Mouse (Mus musculus): ENCODE data around the gene Sptlc3.

Sptlc3 gene

DNA sequence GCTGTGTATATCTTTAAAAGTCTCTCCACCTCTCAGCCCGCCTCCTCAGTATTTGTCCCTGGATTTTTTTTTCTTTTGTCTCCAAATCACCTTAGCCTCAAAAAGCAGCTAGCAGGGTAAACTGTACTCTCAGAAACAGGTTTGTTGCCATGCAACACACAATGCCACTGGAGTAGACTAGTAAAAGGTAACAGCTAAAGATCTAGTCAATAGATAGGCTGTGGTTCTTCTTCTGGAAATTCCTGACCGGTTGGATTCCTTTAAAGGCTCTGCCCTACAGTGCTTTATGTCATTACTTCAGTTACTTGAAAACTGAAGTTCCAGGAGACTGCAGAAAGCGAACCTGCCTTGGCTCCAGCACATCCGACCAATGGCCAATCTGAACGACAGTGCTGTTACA is at the start of gene Sptlc3:
Sptlc3 (plus strand) TSS at position 78 of the 400 bp plus-strand sequence.
- in situ Hi-C loops (cut with MboI; ENCODE audit: unreplicated experiment in 2 of 2): no loop called here

DNA sequence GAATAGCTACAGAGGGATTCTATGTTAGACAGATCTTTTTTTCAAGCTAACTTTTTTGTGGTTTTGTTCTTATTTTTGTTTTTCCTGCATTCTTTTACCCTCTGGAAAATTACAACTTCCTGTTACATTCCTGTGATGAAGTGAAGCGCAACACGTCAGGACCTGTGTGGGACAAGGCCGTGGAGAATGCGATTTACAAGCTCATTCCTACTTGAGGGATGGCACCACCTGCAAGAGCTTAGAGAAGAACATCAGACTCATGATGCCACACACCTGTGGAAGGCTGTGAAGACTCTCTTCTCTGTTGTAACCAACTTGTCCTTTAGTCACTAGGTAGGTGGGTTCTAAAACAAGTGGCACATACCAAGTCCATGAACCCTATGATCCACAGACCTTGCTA is 26.0 kb upstream of the Sptlc3 start:
- in situ Hi-C loops (cut with MboI; ENCODE audit: unreplicated experiment in 2 of 2): no loop called here

DNA sequence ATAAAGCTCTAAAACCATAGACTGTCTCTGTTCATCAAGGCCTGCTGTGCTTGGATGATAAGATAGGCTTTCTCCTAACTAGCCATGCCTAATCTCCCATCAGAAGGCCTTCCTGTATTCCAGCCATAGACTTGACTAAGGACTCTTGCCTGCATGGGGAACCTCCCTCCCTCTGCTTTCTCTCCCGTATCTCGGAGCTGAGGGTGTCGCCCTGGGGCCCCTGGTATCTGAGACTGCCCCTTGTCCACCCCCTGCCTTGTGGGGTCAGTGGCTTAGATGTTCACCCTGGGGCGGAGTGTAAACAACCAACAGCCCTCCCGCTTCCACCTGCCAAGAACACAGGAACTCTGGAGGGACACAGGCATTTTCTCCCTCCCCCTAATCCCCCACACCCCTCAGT is 5.0 kb upstream of the Sptlc3 start:
- in situ Hi-C loops (cut with MboI; ENCODE audit: unreplicated experiment in 2 of 2): no loop called here

DNA sequence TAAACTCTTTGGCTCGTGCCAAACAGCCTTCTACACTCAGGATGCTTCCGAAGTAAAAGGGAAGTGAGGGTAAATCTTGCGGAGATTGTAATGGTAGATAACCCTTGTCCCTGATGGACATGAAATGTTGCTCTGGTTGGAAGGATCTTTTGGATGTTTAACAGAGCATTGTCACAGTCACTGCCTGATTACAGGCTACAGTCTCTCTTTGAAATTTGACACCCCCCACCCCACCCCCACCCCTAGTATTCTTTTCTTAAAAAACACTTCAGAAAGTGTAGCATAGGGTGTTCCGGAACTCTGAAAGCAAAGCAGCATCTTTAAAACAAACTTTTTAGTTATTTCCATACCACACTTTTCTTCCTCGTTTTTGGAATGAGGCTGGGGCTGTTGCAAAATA is 916 bp downstream of the Sptlc3 start:
- in situ Hi-C loops (cut with MboI; ENCODE audit: unreplicated experiment in 2 of 2): no loop called here

DNA sequence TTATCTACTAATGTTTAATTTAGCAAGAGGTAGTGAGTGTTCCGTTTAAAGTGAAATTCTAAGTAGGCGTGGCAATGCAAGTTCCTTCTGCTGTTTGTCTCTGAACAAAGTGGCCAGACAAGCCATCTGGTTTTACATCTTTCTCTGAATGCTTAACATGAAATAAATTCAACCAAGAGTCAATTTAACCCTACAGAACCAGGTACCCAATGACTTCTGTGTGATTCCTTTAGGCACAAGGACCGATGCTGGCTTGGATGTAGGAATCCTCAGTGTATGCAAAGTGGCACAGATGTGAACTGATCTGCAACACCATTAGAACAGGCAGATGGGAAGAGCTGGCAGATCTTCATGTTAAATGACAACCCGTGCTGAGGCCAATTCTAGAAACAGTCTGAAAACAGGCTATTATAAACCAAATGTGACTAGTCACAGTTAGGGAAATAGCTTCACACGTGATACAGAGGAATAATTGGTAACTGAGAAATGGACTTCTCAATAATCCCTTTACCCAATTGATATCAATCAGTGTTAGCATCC is 68.3 kb downstream of the Sptlc3 start:
- in situ Hi-C loops (cut with MboI; ENCODE audit: unreplicated experiment in 2 of 2): no loop called here

DNA sequence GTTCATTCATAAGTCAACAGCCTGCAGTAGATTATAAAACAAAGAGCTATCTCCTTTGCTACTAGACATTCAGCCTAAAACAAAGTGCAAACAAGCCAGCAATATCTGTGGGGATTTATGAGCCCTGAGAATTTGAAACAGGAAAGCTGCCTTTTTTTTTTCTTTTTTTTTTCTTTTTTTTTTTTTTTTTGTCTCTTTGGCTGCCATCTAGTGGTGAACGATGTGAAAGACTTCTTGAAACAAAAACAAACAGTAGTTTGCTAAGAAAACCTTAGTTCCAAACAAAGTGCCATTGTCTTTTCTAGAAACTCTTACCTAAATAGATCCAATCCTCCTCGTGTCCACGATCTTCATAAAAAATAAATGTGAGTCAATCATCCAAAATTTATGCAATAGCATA is 85.6 kb downstream of the Sptlc3 start:
- in situ Hi-C loops (cut with MboI; ENCODE audit: unreplicated experiment in 2 of 2): no loop called here

DNA sequence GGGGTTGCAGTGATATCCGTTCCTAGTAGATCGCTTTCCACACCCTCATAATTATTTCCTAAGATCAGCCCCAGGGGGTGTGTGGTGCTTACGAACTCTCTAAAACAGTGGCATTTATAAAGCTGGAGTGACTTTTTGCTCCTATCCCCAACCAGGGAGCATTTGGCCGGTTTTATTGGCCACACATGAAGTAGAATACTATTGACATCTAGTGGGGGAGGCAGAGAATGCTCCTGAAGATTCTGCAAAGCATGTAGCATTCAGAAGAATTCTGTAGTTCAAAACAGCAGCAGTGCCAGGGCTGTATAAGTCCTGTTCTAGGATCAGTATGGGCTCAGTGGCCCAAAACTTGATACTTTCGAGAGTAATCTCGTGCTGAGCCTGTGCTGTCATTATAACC is 89.1 kb downstream of the Sptlc3 start:
- in situ Hi-C loops (cut with MboI; ENCODE audit: unreplicated experiment in 2 of 2): no loop called here

DNA sequence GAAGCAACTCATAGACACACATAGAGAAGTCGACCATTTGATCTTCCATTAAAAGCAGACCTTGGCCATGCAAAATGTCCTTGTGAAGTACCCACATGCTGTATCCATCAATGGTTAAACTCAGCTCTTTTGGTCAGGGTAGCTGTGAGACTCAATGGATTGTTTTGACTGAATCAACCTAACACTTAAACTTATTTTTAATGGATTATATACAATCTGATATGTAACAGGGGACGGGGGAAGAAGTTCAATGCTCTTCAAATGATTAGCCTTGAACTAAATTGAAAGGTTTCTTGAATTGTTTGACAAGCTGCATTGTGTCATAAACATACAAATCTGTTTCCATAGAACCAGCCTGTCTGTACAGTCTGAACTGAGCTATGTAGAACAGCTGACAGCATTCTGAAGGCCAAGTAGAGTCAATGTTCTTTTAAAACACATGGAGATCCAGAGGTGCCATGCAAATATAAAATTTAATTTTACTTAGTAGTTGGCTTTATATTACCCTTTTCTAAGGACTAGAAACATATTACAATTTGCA is 94.0 kb downstream of the Sptlc3 start:
- in situ Hi-C loops (cut with MboI; ENCODE audit: unreplicated experiment in 2 of 2): no loop called here

DNA sequence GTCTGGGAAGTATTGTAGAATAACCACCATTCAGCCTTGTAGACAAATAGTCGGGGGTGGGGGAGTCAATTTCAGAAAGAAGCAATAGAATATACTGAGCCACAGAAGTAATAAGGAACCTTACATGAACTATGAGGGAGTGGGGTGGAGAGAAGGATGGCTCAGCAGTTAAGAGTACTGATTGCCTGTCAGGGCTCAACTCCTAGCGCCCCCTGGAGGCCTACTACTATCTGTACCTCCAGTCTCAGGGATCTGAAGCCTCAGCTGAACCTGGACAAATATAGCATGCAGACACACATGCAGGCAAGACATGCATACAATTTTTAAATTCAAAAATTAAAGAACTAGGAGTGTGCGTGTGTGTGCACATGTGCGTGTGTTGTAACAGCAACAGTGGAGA is 96.2 kb downstream of the Sptlc3 start:
- in situ Hi-C loops (cut with MboI; ENCODE audit: unreplicated experiment in 2 of 2): loop anchor here (5.0 to 10.0 kb wide), 3 partner anchors 375 to 835 kb away; no protein-coding TSS in a partner anchor

DNA sequence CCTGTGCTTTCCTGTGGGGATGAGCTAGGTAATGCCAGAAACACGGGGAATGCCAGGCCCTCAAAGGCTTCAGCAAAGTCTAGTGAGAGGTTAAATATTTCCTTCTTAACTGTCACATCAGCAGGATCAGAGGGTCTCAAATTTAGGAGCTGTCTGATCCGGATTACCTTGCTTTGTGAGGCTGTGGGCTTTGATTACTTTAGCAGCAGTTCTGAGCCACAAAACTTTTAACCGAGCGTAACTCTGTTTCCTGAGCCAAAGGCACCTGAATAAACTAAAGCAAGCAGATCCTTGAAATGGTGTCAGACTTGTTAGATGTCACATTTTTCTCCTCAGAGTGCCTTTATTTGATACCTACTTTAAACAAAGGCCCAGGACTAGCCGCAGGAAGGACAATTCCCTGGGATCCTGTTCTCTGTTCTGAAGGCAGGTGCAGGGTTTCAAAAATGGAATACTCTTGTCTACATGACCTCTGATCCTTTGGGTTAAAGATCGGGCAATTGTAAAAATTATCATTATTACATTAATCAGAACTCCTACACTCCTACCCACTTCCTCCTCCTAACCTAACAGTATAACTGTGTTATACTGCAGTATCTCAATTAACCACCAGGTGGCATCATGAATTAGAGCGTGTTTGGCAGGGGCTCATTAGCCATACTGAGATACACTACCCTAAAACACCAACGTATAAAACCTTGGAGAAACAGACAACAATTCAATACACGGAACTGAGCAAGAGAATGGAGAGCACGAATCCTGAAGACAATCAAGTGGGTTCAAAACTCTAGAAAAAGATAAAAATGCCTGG is 97.4 kb downstream of the Sptlc3 start:
- in situ Hi-C loops (cut with MboI; ENCODE audit: unreplicated experiment in 2 of 2): loop anchor here (5.0 to 10.0 kb wide), 3 partner anchors 374 to 834 kb away; no protein-coding TSS in a partner anchor

DNA sequence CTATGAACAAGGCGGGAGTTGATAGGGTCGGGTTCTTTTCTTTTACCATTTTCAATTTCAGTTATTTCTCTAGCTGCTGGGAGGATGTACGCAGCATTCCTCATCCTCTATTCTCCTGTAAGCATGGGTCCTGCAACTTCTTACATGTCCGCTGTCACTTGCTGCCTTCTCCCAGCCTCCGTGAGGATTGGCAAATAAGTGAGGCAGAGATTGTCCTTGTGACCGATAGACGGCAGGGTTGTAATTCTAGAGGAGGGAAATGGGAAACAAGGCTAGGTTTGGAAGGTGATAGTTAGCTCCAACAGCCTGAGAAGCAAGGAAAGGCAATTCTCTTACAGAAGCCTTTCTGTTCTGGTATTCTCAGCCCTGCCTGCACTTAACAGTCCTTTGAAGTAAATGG is 98.4 kb downstream of the Sptlc3 start:
- in situ Hi-C loops (cut with MboI; ENCODE audit: unreplicated experiment in 2 of 2): loop anchor here (5.0 to 10.0 kb wide), 3 partner anchors 373 to 833 kb away; no protein-coding TSS in a partner anchor

DNA sequence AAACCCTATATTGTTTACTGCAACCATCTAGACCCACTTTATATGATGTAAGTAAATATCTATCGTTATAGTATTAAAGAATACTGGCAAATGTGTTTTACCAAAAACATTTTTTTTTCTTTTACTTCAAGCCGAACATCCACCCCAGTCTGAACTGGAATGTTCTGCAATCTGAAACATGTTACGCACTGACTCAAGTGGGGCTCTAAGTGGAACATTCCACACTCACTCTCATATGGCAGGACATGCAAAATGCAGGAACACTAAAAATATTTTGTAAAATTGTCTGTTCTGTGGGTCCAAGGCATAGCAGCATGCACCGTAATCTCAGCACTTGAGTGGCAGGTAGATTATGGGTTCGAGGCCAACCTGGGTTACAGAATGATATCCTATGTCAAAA is 103.5 kb downstream of the Sptlc3 start:
- in situ Hi-C loops (cut with MboI; ENCODE audit: unreplicated experiment in 2 of 2): loop anchor here (5.0 to 10.0 kb wide), 3 partner anchors 365 to 828 kb away; no protein-coding TSS in a partner anchor

DNA sequence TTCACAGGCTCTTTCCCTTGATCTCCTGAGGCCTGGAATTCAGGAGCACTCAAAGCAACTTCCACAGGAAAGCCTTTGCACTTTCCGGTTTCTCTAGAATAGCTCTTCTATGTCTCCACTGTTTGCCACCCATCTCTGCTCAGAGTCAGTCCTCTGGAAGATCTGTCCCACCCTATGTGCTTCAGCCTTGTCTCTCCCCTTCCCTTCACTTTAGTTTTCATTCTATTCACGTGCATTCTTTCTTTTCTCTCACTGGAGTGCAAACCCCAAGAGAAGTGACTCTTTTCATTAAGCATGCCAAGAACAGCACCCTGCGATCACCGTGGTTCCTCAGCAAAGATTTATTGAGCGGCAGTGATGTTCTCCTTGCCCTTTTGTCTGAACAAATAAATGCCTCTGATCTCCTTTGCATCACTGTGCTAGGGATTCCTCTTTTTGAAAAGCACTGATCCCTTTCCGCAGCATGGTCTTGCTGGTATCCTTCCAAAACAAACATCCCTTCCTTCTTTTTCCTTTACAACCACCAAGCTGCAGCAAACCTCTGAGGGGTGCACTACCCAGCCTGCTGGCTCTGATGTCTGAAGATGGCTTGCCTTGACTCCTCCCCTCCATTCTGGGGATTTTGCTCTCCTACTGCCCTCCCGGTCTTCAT is 108.0 kb downstream of the Sptlc3 start:
- in situ Hi-C loops (cut with MboI; ENCODE audit: unreplicated experiment in 2 of 2): no loop called here

DNA sequence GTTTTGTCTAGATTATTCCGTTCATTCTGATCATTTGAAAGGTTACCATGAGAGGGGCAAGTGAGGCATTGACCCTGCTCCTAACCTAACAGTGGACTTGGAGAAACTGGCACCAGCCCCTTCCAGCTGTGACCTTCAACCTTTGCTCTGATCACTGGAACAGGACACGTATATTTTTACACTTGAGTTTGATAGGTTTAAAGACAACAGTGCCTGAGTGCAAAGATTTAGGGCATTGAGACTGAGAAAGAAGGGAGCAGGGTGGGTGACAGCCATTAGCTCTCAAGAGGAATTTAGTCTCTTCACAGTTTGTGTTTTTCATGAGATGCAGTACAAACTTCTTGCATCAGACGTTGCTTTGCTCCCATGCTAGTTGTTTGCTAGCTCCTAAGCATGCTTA is 114.5 kb downstream of the Sptlc3 start:
- in situ Hi-C loops (cut with MboI; ENCODE audit: unreplicated experiment in 2 of 2): no loop called here

DNA sequence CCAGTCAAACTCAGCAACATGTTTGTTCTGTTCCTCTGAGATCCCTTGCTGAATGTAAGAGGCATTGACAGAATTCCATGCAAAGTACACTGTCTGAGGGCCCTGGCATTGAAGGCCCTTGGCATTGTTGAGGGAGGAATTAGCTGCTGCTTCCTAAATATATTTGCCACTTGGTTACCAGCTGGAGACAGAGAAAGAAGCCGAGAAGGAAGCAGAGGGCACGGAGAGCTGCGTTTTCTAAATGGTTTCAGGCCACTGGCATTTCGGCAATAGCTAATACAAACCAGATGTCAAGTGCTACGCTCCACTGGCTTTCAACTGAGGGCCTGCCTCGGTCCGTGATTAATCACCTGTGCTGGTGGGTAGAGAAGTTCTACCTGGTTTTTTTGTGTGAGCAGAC is 115.1 kb downstream of the Sptlc3 start:
- in situ Hi-C loops (cut with MboI; ENCODE audit: unreplicated experiment in 2 of 2): no loop called here

DNA sequence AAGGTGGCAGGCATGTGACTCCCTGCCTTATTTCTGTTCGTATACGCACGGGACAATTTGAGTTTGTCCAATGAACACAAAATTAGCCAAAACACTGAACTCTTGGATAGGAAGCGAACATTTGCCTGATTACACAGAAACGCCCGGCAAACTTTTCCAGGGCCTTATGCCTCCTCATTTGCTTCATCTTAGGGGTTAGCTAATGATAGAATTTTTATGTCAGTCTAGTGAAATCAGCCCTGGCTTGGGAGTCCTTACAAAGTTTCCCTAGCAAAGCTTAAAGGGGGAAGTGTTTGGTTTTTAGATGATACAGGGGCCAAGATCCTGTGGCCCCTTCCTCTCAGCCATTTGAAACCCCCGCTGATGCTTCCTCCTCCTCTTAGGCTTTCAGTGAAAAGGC is 115.5 kb downstream of the Sptlc3 start:
- in situ Hi-C loops (cut with MboI; ENCODE audit: unreplicated experiment in 2 of 2): no loop called here

DNA sequence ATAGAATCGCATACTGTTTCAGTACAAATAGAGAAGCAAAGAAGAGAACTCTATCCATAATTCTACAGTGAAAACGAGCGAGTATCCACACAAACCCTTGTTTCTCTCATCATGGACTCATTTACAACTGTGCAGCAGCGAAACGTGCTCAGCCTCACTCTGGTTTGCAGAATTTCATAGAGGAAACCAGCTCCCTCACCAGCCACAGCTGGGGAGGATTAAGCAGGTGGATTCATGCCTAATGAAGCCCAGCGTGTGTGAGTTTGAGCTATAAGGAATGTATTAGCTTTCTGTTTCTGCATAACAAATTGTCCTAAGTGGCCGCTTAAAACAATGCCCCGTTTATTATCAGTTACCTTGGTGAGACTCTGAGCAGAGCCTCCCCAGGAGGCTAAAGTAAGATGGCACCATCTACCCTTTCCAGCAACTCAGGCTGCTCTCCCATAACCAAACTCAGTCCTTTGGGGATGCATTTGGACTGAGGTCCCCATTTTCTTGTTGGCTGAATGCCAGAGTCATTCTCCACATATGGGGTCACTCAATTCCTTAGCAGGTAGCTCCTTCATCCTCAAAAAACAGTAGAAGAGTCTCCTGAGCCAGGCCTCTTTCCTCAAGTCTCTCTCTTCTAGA is 116.1 kb downstream of the Sptlc3 start:
- in situ Hi-C loops (cut with MboI; ENCODE audit: unreplicated experiment in 2 of 2): no loop called here

DNA sequence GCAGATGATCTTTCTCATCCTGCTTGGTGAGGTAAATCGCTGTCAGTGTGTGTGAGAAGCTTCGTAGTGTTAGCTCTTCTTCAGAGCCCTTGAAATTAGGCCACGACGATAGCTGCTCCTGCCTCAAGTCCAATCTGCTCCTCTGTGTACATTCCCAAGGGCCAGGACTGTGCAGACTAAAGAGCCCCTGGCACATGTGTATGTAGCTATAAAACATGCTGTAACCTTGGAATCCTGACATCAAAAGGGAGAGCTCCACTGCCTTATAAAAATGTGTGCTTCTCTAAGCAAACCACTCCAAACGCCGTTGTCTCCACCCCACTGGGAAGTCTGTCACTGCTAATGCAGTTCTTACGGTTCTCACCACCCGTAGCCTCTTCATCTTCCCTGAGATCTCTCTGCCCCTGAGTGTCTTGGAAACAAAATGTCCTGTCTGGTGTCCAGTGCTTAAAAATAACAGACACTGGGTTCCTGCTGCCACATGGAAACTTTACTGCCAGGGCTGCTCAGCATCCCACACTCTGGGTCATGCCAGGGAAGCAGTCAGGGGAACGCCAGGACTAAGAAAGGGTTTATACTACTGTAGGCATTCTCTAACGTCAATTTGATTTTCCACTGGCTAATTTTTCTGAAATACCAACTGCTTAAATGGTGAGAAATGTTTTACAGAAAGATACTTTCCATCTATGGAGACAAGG is 118.8 kb downstream of the Sptlc3 start:
- in situ Hi-C loops (cut with MboI; ENCODE audit: unreplicated experiment in 2 of 2): no loop called here

DNA sequence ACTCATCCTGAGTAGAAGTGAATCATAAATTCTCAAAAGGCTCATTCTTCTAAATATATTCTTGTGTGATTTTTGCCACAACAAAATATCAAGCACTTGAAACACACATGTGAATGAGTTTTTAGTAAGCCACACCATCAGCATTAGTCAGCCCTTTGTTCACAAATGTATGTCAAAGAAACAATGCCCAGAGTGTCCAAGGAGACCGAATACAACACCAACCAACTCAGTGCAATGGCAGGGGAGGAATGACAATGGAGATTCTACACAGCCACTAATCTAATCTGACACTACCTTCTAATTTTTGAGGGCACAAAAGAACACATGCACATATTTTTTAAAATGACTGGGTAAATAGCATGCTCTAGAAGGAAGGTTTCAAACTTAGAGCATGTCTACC is 132.8 kb downstream of the Sptlc3 start:
- in situ Hi-C loops (cut with MboI; ENCODE audit: unreplicated experiment in 2 of 2): no loop called here

DNA sequence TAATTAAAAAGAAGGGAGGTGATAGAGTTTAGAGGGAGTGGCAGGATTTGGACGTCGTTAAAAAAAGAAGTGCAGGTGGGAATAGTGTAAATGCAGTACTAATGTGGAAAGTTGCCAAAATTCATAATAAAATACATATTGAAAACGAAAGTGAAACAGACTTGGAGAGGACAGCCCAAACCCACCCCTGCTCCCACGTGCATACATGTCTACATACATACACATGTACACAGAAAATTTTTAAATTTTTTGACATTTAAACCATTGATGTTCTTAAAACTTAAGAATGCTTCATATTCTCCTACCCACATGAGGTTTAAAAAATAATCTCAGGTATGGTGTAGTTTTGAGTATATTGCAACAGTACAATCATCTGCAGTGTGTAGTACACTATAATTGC is 135.0 kb downstream of the Sptlc3 start:
- in situ Hi-C loops (cut with MboI; ENCODE audit: unreplicated experiment in 2 of 2): no loop called here

Measured in v-Abl transformed pro-B cells (cell line).